Mouse (Mus musculus): ENCODE data around the gene Olfr1443. TPM values are rescaled to one million over a fixed set of nuclear protein-coding genes. Genes with fewer than 3 reads are reported as not detected.

The Olfr1443 gene
- not detected for polyA plus RNA-seq (2017; shearing (Covaris generic))

GRCm38 (mm10) chr19:12677812-12678211 lies at the start of gene Olfr1443:
Gene Olfr1443, plus strand, starts transcription at chr19:12678112.

GRCm38 (mm10) chr19:12633176-12633575 lies 44.7 kb upstream of the Olfr1443 start, which contains the start of gene Glyat:
Gene Glyat, plus strand, starts transcription at chr19:12633308.

GRCm38 (mm10) chr19:12670139-12670538 lies 7.8 kb upstream of the Olfr1443 start, which contains the start of gene Olfr1442:
Gene Olfr1442, plus strand, starts transcription at chr19:12670439.

GRCm38 (mm10) chr19:12695590-12695989 lies 17.7 kb downstream of the Olfr1443 start, which contains the start of gene Keg1:
Gene Keg1, plus strand, starts transcription at chr19:12695786.

Other genes with a start within 250 kb of the Olfr1443 start
- not detected for gene Mpeg1, start 217.3 kb upstream of the Olfr1443 start, polyA plus RNA-seq (2017; shearing (Covaris generic))
- 31.1 TPM for gene Dtx4, start 176.7 kb upstream of the Olfr1443 start, polyA plus RNA-seq (2017; shearing (Covaris generic))
- 26.0 TPM for gene Fam111a, start 132.4 kb upstream of the Olfr1443 start, polyA plus RNA-seq (2017; shearing (Covaris generic))
- not detected for gene Gm4952, start 78.1 kb upstream of the Olfr1443 start, polyA plus RNA-seq (2017; shearing (Covaris generic))
- gene Glyat, start 44.8 kb upstream of the Olfr1443 start, polyA plus RNA-seq (2017; shearing (Covaris generic)) = not detected
- gene Olfr1442, start 7.7 kb upstream of the Olfr1443 start, polyA plus RNA-seq (2017; shearing (Covaris generic)) = 0.16 TPM
- not detected for gene Keg1, start 17.7 kb downstream of the Olfr1443 start, polyA plus RNA-seq (2017; shearing (Covaris generic))
- not detected for gene Cntf, start 87.5 kb downstream of the Olfr1443 start, polyA plus RNA-seq (2017; shearing (Covaris generic))
- gene Zfp91, start 118.0 kb downstream of the Olfr1443 start, polyA plus RNA-seq (2017; shearing (Covaris generic)) = 18.8 TPM
- 375 TPM for gene Lpxn, start 118.1 kb downstream of the Olfr1443 start, polyA plus RNA-seq (2017; shearing (Covaris generic))
- gene Gm5244, start 168.6 kb downstream of the Olfr1443 start, polyA plus RNA-seq (2017; shearing (Covaris generic)) = not detected
- not detected for gene Olfr1444, start 179.2 kb downstream of the Olfr1443 start, polyA plus RNA-seq (2017; shearing (Covaris generic))
- not detected for gene Olfr1445, start 205.7 kb downstream of the Olfr1443 start, polyA plus RNA-seq (2017; shearing (Covaris generic))
- gene Olfr1446, start 215.4 kb downstream of the Olfr1443 start, polyA plus RNA-seq (2017; shearing (Covaris generic)) = 0.37 TPM
- not detected for gene Olfr1447, start 225.6 kb downstream of the Olfr1443 start, polyA plus RNA-seq (2017; shearing (Covaris generic))
- 0.10 TPM for gene Olfr1448, start 246.3 kb downstream of the Olfr1443 start, polyA plus RNA-seq (2017; shearing (Covaris generic))